Mouse (Mus musculus): ENCODE measurements at regions not wholly inside any gene's neighbourhood (a gene's known extent, or its start where the extent isn't known, plus 50 kb on each side); places are given as distances from the start of the nearest gene placed in this dataset.

DNA sequence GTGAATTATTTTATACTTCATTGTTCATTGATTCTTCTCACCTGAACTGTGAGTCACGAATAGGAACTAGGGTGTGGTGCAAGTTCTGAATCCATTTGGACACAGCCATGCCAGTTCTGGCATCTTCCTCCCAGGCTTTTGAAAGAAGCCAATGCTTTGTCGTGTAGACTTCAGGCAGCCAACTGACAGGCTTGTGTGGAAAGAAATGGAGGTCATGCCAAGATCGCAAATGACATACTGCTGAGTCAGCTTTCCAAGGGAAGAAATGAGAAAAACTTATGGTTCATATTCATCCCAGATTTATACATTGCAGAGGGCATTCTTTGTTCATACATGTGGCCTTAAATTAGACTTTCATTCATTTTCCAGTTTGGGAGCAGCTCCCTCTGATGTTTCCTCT lies 285.8 kb upstream of the Ndst3 start:
- Histone ChIP-seq H3K36me3 (ENCODE audit: control insufficient read depth, insufficient read depth, low read length, poor library complexity, severe bottlenecking) (no peaks in the 10 kb centered on the region), H3K9ac (ENCODE audit: insufficient read depth, low read depth, low read length, poor library complexity, severe bottlenecking) (no peak overlapping the region), H3K4me1 (ENCODE audit: control insufficient read depth in 2 of 2, insufficient read depth in 2 of 2, low read length in 2 of 2, poor library complexity in 1 of 2) (no peaks in the 10 kb centered on the region), H3K4me3 (ENCODE audit: insufficient read depth in 1 of 2, low read depth in 1 of 2, low read length in 2 of 2, poor library complexity in 1 of 2, severe bottlenecking in 1 of 2) (no peak overlapping the region), H3K9me3 (ENCODE audit: control insufficient read depth, insufficient read depth, low read depth, low read length) (no peaks in the 10 kb centered on the region), H3K27ac (ENCODE audit: insufficient read depth, low read depth, low read length, poor library complexity, severe bottlenecking) (no peak overlapping the region)
- in situ Hi-C loops (cut with MboI; ENCODE audit: low sequenced_read_pairs in 2 of 2, unreplicated experiment in 2 of 2), result no loop called here
- TF ChIP-seq ZC3H11A (IDR thresholded peaks at IDR 0.05; ENCODE audit: borderline replicate concordance, low read depth, low read length) (no peak), MAFK (IDR thresholded peaks at IDR 0.05; ENCODE audit: insufficient read depth, low read depth, low read length) (peak; percentile 62; the same call in 1 of the 2 replicates)
- no peak for DNase-seq (ENCODE audit: low read depth, low spot score)

DNA sequence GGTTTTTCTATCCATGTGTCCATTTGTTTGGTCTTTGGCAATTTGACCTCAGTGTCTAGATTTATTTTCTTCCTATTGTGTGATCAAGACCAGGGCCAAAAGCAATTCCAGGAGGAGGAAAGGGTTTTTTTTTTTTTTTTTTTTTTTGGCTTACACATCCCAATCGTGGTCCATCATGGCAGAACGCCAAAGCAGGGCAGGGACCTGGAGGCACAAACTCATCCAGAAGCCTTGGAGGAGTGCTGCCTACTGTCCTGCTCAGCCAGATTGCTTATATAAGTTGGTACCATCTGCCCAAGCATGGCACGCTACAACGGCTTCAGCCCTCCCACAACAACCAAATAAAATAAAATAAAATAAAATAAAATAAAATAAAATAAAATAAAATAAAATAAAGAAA lies 286.5 kb upstream of the Ndst3 start:
- Histone ChIP-seq H3K9me3 (ENCODE audit: control insufficient read depth, insufficient read depth, low read depth, low read length) (no peaks in the 10 kb centered on the region), H3K36me3 (ENCODE audit: control insufficient read depth, insufficient read depth, low read length, poor library complexity, severe bottlenecking) (no peaks in the 10 kb centered on the region), H3K27ac (ENCODE audit: insufficient read depth, low read depth, low read length, poor library complexity, severe bottlenecking) (no peak overlapping the region), H3K4me1 (ENCODE audit: control insufficient read depth in 2 of 2, insufficient read depth in 2 of 2, low read length in 2 of 2, poor library complexity in 1 of 2) (no peaks in the 10 kb centered on the region), H3K4me3 (ENCODE audit: insufficient read depth in 1 of 2, low read depth in 1 of 2, low read length in 2 of 2, poor library complexity in 1 of 2, severe bottlenecking in 1 of 2) (no peak overlapping the region), H3K9ac (ENCODE audit: insufficient read depth, low read depth, low read length, poor library complexity, severe bottlenecking) (no peak overlapping the region)
- TF ChIP-seq ZC3H11A (IDR thresholded peaks at IDR 0.05; ENCODE audit: borderline replicate concordance, low read depth, low read length) (no peak), CHD2 (IDR thresholded peaks at IDR 0.05; ENCODE audit: low read depth, low read length) (no peak), MAFK (IDR thresholded peaks at IDR 0.05; ENCODE audit: insufficient read depth, low read depth, low read length) (no peak), HCFC1 (IDR thresholded peaks at IDR 0.05; ENCODE audit: borderline replicate concordance, insufficient read depth, low read length) (no peak), ZNF384 (IDR thresholded peaks at IDR 0.05; ENCODE audit: low read depth, low read length) (no peak)
- in situ Hi-C loops (cut with MboI; ENCODE audit: low sequenced_read_pairs in 2 of 2, unreplicated experiment in 2 of 2), result no loop called here
- DNase-seq (ENCODE audit: low read depth, low spot score), result no peak

DNA sequence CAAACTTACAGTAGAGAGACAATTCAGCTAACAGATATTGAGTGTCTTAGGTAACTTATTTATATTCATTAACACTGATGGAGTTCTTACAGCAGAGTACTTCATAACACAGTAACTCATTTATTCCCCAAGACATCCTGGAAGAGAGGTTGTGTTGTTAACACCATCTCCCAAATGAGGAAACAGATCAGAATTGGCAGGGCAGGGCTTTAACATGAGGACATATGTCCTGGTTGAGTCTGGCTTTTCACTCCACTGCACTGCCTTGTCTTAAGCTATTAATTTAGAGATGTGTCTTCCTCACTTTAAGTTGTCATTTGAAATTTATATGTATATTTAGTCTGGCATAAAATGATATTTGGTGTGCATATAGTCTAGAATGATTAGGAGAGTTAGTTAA lies 292.4 kb upstream of the Ndst3 start:
- in situ Hi-C loops (cut with MboI; ENCODE audit: low sequenced_read_pairs in 2 of 2, unreplicated experiment in 2 of 2), result no loop called here
- TF ChIP-seq CHD2 (IDR thresholded peaks at IDR 0.05; ENCODE audit: low read depth, low read length) (no peak), HCFC1 (IDR thresholded peaks at IDR 0.05; ENCODE audit: borderline replicate concordance, insufficient read depth, low read length) (no peak), MAFK (IDR thresholded peaks at IDR 0.05; ENCODE audit: insufficient read depth, low read depth, low read length) (no peak), ZNF384 (IDR thresholded peaks at IDR 0.05; ENCODE audit: low read depth, low read length) (no peak), ZC3H11A (IDR thresholded peaks at IDR 0.05; ENCODE audit: borderline replicate concordance, low read depth, low read length) (no peak)
- H3K36me3 ChIP-seq (ENCODE audit: control insufficient read depth, insufficient read depth, low read length, poor library complexity, severe bottlenecking), result no peaks in the 10 kb centered on the region
- H3K27ac ChIP-seq (ENCODE audit: insufficient read depth, low read depth, low read length, poor library complexity, severe bottlenecking), result no peak overlapping the region
- H3K9me3 ChIP-seq (ENCODE audit: control insufficient read depth, insufficient read depth, low read depth, low read length), result no peaks in the 10 kb centered on the region
- H3K4me1 ChIP-seq (ENCODE audit: control insufficient read depth in 2 of 2, insufficient read depth in 2 of 2, low read length in 2 of 2, poor library complexity in 1 of 2), result no peaks in the 10 kb centered on the region
- DNase-seq (ENCODE audit: low read depth, low spot score), result no peak
- no peak overlapping the region for H3K4me3 ChIP-seq (ENCODE audit: insufficient read depth in 1 of 2, low read depth in 1 of 2, low read length in 2 of 2, poor library complexity in 1 of 2, severe bottlenecking in 1 of 2)
- H3K9ac ChIP-seq (ENCODE audit: insufficient read depth, low read depth, low read length, poor library complexity, severe bottlenecking), result no peak overlapping the region

DNA sequence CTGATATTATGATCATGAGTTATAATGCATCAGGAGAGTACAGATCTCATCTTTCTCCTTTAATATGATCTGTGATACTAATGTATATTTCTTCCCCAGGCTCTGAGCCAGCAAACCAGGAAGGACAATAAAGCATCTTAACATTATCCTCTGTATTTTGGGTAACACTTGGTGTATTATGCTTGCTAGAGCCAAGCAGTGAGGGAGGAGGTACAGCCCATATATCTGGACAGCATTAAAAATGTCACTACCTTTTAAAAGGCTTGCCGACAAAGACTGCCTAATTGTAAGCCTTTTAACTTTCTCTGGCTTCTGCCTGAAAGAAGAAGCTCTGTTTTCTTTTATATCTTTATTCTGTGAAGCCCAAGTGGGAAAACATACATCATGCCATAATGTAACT lies 292.9 kb upstream of the Ndst3 start:
- no peak overlapping the region for H3K9ac ChIP-seq (ENCODE audit: insufficient read depth, low read depth, low read length, poor library complexity, severe bottlenecking)
- no peak overlapping the region for H3K4me3 ChIP-seq (ENCODE audit: insufficient read depth in 1 of 2, low read depth in 1 of 2, low read length in 2 of 2, poor library complexity in 1 of 2, severe bottlenecking in 1 of 2)
- H3K36me3 ChIP-seq (ENCODE audit: control insufficient read depth, insufficient read depth, low read length, poor library complexity, severe bottlenecking), result no peaks in the 10 kb centered on the region
- TF ChIP-seq ZNF384 (IDR thresholded peaks at IDR 0.05; ENCODE audit: low read depth, low read length) (no peak), HCFC1 (IDR thresholded peaks at IDR 0.05; ENCODE audit: borderline replicate concordance, insufficient read depth, low read length) (no peak), CHD2 (IDR thresholded peaks at IDR 0.05; ENCODE audit: low read depth, low read length) (no peak), MAFK (IDR thresholded peaks at IDR 0.05; ENCODE audit: insufficient read depth, low read depth, low read length) (no peak)
- H3K27ac ChIP-seq (ENCODE audit: insufficient read depth, low read depth, low read length, poor library complexity, severe bottlenecking), result no peak overlapping the region
- in situ Hi-C loops (cut with MboI; ENCODE audit: low sequenced_read_pairs in 2 of 2, unreplicated experiment in 2 of 2), result no loop called here
- no peaks in the 10 kb centered on the region for H3K4me1 ChIP-seq (ENCODE audit: control insufficient read depth in 2 of 2, insufficient read depth in 2 of 2, low read length in 2 of 2, poor library complexity in 1 of 2)
- no peak for DNase-seq (ENCODE audit: low read depth, low spot score)
- H3K9me3 ChIP-seq (ENCODE audit: control insufficient read depth, insufficient read depth, low read depth, low read length), result no peaks in the 10 kb centered on the region

DNA sequence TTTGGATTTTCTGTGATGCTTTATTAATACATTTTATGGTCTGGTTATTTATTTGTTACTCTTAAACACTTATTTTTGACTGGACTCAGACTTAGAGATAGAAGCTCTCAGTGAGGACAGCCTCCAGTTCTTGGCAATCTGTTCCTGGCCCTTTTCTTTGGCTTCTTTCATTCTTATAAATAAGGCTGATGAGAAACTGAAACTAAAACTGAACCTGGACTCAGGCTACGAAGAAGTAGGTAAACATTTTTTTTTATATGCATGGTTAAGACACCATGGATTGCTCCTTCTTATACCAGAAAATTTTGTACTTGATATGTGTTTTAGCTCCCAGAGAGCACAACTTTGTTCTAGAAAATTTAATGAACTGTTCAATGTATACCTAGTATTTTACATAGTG lies 293.4 kb upstream of the Ndst3 start:
- in situ Hi-C loops (cut with MboI; ENCODE audit: low sequenced_read_pairs in 2 of 2, unreplicated experiment in 2 of 2), result no loop called here

More for the DNA sequence above, 293.4 kb upstream of the Ndst3 start:
- Histone ChIP-seq H3K4me1 (ENCODE audit: control insufficient read depth in 2 of 2, insufficient read depth in 2 of 2, low read length in 2 of 2, poor library complexity in 1 of 2) (no peaks in the 10 kb centered on the region), H3K36me3 (ENCODE audit: control insufficient read depth, insufficient read depth, low read length, poor library complexity, severe bottlenecking) (no peaks in the 10 kb centered on the region), H3K4me3 (ENCODE audit: insufficient read depth in 1 of 2, low read depth in 1 of 2, low read length in 2 of 2, poor library complexity in 1 of 2, severe bottlenecking in 1 of 2) (no peak overlapping the region), H3K27ac (ENCODE audit: insufficient read depth, low read depth, low read length, poor library complexity, severe bottlenecking) (no peak overlapping the region), H3K9ac (ENCODE audit: insufficient read depth, low read depth, low read length, poor library complexity, severe bottlenecking) (no peak overlapping the region), H3K9me3 (ENCODE audit: control insufficient read depth, insufficient read depth, low read depth, low read length) (no peaks in the 10 kb centered on the region)
- DNase-seq (ENCODE audit: low read depth, low spot score), result no peak
- no peak for TF ChIP-seq ZNF384 (IDR thresholded peaks at IDR 0.05; ENCODE audit: low read depth, low read length)
- TF ChIP-seq HCFC1 (IDR thresholded peaks at IDR 0.05; ENCODE audit: borderline replicate concordance, insufficient read depth, low read length), result no peak
- TF ChIP-seq MAFK (IDR thresholded peaks at IDR 0.05; ENCODE audit: insufficient read depth, low read depth, low read length), result no peak
- TF ChIP-seq ZC3H11A (IDR thresholded peaks at IDR 0.05; ENCODE audit: borderline replicate concordance, low read depth, low read length), result no peak
- TF ChIP-seq CHD2 (IDR thresholded peaks at IDR 0.05; ENCODE audit: low read depth, low read length), result no peak
